Mouse (Mus musculus) cerebellum, adult 9-11 months (tissue): ENCODE measurements around the gene Pelp1.
"Not testable (repeated sequence)": the region's sequence is repeated elsewhere in the genome, so short reads cannot be mapped to it uniquely, and the experiment has no call there.

Experiments
- DNase-seq: peaks from one replicate; pipeline ENCODE4 v3.0.0; 2022

The Pelp1 gene

GRCm38 (mm10) chr11:70419486-70419885, 9.7 kb upstream of the Pelp1 start:
- no peak for DNase-seq

GRCm38 (mm10) chr11:70418199-70418598, 8.4 kb upstream of the Pelp1 start:
- DNase-seq: no peak

- peak; percentile 62 for DNase-seq
These were observed 4.1 kb upstream of the Pelp1 start for GRCm38 (mm10) chr11:70413961-70414360.

GRCm38 (mm10) chr11:70412591-70412990, 2.8 kb upstream of the Pelp1 start:
- DNase-seq: no peak

GRCm38 (mm10) chr11:70410297-70410643, 439 bp upstream of the Pelp1 start:
- no peak for DNase-seq

GRCm38 (mm10) chr11:70403598-70403997, 6.2 kb downstream of the Pelp1 start:
- no peak for DNase-seq

GRCm38 (mm10) chr11:70389421-70389820, 20.4 kb downstream of the Pelp1 start:
- no peak for DNase-seq

- no peak for DNase-seq
These were observed 22.4 kb downstream of the Pelp1 start for GRCm38 (mm10) chr11:70387436-70387835.

GRCm38 (mm10) chr11:70384136-70384535, 25.7 kb downstream of the Pelp1 start:
- no peak for DNase-seq

- DNase-seq: no peak
These were observed 28.5 kb downstream of the Pelp1 start for GRCm38 (mm10) chr11:70381330-70381729.

GRCm38 (mm10) chr11:70380478-70381005, 29.3 kb downstream of the Pelp1 start:
- no peak for DNase-seq

GRCm38 (mm10) chr11:70376054-70376453, 33.8 kb downstream of the Pelp1 start:
- no peak for DNase-seq

- no peak for DNase-seq
These were observed 35.5 kb downstream of the Pelp1 start for GRCm38 (mm10) chr11:70374302-70374701.

GRCm38 (mm10) chr11:70372849-70373557, 36.8 kb downstream of the Pelp1 start:
- DNase-seq: no peak

- DNase-seq: no peak
These were observed 37.4 kb downstream of the Pelp1 start for GRCm38 (mm10) chr11:70372396-70372795.

- not testable (repeated sequence) for DNase-seq
These were observed 41.2 kb downstream of the Pelp1 start for GRCm38 (mm10) chr11:70368626-70369025.

GRCm38 (mm10) chr11:70367701-70368100, 42.1 kb downstream of the Pelp1 start:
- DNase-seq: not testable (repeated sequence)

GRCm38 (mm10) chr11:70351868-70352267, 58.0 kb downstream of the Pelp1 start, which contains the start of gene Alox15:
Gene Alox15, minus strand, starts transcription at chr11:70352031.
- DNase-seq: no peak

- no peak for DNase-seq
These were observed 61.2 kb downstream of the Pelp1 start for GRCm38 (mm10) chr11:70348630-70349029.

GRCm38 (mm10) chr11:70347861-70348260, 62.0 kb downstream of the Pelp1 start:
- no peak for DNase-seq

- DNase-seq: no peak
These were observed 64.3 kb downstream of the Pelp1 start for GRCm38 (mm10) chr11:70345546-70345945.

- no peak for DNase-seq
These were observed 64.8 kb downstream of the Pelp1 start for GRCm38 (mm10) chr11:70345061-70345460.
